Mouse (Mus musculus): ENCODE measurements at regions not wholly inside any gene's neighbourhood (a gene's known extent, or its start where the extent isn't known, plus 50 kb on each side); places are given as distances from the start of the nearest gene placed in this dataset.

GRCm38 (mm10) chr1:113204019-113204418, 1339.3 kb upstream of the Dsel start:
- DNase-seq, result no peak

- no peak for DNase-seq
Observed at GRCm38 (mm10) chr1:113194116-113194812, 1329.5 kb upstream of the Dsel start.

GRCm38 (mm10) chr1:113163173-113163572, 1298.5 kb upstream of the Dsel start:
- no peak for DNase-seq

All from kidney, postnatal 25 days (tissue).